Mouse (Mus musculus) heart, embryonic 13.5 days (tissue): Measurements from ENCODE around the gene Kng2. TPM values are rescaled to one million over a fixed set of nuclear protein-coding genes. Genes with fewer than 3 reads are reported as not detected.
"Not testable (repeated sequence)": the region's sequence is repeated elsewhere in the genome, so short reads cannot be mapped to it uniquely, and the experiment has no call there.

Source experiments
- ATAC-seq: fragments of 200-750 bp; cut with Nextera tagmentation; 2 replicates; pipeline ENCODE4 v1.8.0; 2017; ENCODE audit warnings: moderate TSS enrichment; ENCODE audit not compliant: insufficient number of reproducible peaks, low FRiP score, low TSS enrichment; ENCODE audit errors: extremely low read depth
- H3K27ac ChIP-seq: fragments of 300-500 bp; sonication (generic); replicated peaks from 2 replicates; pipeline ENCODE4 v1.5.1; 2015; ENCODE audit warnings: moderate library complexity, mild to moderate bottlenecking, inconsistent platforms
- H3K27me3 ChIP-seq: fragments of 300-500 bp; sonication (generic); replicated peaks from 2 replicates; pipeline ENCODE4 v1.6.1; 2015; ENCODE audit warnings: mild to moderate bottlenecking, inconsistent platforms
- H3K36me3 ChIP-seq: fragments of 300-500 bp; sonication (generic); 2 replicates; pipeline ENCODE4 v1.6.1; 2015; ENCODE audit warnings: mild to moderate bottlenecking, inconsistent platforms
- H3K4me1 ChIP-seq: fragments of 300-500 bp; sonication (generic); 2 replicates; pipeline ENCODE4 v1.6.1; 2015; ENCODE audit warnings: inconsistent platforms
- H3K4me2 ChIP-seq: fragments of 300-500 bp; sonication (generic); 2 replicates; pipeline ENCODE4 v1.6.1; 2015; ENCODE audit warnings: inconsistent platforms, mild to moderate bottlenecking, moderate library complexity
- H3K4me3 ChIP-seq: fragments of 300-500 bp; sonication (generic); 2 replicates; pipeline ENCODE4 v1.5.1; 2015; ENCODE audit warnings: moderate library complexity, mild to moderate bottlenecking, inconsistent platforms
- H3K9ac ChIP-seq: fragments of 300-500 bp; sonication (generic); 2 replicates; pipeline ENCODE4 v1.6.1; 2015; ENCODE audit warnings: inconsistent platforms, mild to moderate bottlenecking, moderate library complexity
- H3K9me3 ChIP-seq: fragments of 300-500 bp; sonication (generic); 2 replicates; pipeline ENCODE4 v1.6.1; 2016; ENCODE audit warnings: inconsistent platforms
- WGBS: fragments of 180-500 bp; shearing (Covaris S2); methylation state at CpG from one replicate; pipeline ENCODE4 v1.1.7; 2015; ENCODE audit warnings: mixed read lengths; 5-methylcytosine and 5-hydroxymethylcytosine counted together
- polyA plus RNA-seq: library from polyadenylated mRNA; unstranded; fragments of >200 nt; fragmentation: Nextera tagmentation; extraction: Ambion mirVana; gene quantifications from 2 replicates; pipeline ENCODE4 v1.2.1, GENCODE M21; 2015

Gene Kng2
- polyA plus RNA-seq, 1 experiment from 2014 or later, result not detected

DNA sequence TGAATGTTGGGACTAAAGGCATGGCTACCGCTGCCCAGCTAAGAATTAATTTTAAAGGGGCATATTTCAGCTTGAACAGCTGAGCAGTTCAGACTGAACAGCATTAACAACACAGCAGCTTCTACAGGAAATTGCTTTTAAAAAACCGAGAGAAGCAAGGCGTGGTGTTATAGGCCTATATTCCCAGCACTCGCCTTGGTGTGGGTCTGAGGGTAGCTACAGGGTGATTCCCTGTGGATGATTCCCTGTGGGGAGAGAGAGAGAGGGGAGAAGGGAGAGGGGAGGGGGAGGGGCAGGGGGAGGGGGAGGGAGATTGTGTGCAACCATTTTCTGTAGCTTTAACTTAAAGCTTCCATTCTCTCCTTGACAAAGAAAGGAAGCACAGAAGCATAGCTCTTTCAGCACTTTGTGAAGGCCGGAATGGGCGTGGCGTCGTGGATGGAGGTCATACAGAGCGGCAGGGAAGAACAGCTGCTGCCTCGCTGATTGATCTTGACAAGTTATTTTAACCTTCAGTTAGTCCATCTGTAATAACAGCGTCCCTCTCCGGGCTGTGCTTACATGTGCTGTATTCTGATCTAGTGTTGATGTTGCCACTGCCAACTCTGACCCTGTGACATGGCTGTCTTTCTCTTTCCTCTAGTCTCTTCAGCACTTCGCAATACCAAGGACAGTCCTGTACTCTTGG, 73.7 kb downstream of the Kng2 start:
- H3K27me3 ChIP-seq, result no peaks in the 10 kb centered on the region
- no peak overlapping the region for H3K4me3 ChIP-seq
- H3K27ac ChIP-seq, result no peak overlapping the region
- H3K4me1 ChIP-seq, result no peaks in the 10 kb centered on the region
- H3K9ac ChIP-seq, result no peak overlapping the region
- WGBS, result 61% methylated on average over 13 of the region's 13 CpGs
- ATAC-seq, result no peak
- no peaks in the 10 kb centered on the region for H3K36me3 ChIP-seq
- H3K4me2 ChIP-seq, result no peak overlapping the region
- H3K9me3 ChIP-seq, result no peaks in the 10 kb centered on the region

DNA sequence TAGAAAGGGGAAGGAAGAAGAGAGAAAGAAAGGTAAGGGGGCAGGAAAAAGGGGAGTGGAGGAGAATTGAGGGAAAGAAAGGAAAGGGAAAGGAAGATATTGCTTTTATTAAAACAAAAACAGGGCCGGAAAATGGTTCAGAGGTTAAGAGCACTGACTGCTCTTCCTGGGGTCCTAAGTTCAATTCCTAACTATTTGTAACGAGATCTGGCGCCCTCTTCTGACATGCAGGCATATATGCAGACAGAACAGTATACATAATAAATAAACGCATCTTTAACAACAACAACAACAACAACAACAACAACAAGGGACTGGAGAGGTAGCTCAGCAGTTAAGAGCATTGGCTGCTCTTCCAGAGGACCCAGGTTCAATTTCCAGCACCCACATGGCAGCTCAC, 76.2 kb downstream of the Kng2 start:
- H3K4me3 ChIP-seq, result no peak overlapping the region
- no peaks in the 10 kb centered on the region for H3K36me3 ChIP-seq
- H3K4me1 ChIP-seq, result no peaks in the 10 kb centered on the region
- H3K27ac ChIP-seq, result no peak overlapping the region
- no peak overlapping the region for H3K4me2 ChIP-seq
- ATAC-seq, result no peak
- H3K9me3 ChIP-seq, result no peaks in the 10 kb centered on the region
- no peaks in the 10 kb centered on the region for H3K27me3 ChIP-seq
- H3K9ac ChIP-seq, result no peak overlapping the region
- WGBS, result 31% methylated on average over 4 of the region's 4 CpGs

DNA sequence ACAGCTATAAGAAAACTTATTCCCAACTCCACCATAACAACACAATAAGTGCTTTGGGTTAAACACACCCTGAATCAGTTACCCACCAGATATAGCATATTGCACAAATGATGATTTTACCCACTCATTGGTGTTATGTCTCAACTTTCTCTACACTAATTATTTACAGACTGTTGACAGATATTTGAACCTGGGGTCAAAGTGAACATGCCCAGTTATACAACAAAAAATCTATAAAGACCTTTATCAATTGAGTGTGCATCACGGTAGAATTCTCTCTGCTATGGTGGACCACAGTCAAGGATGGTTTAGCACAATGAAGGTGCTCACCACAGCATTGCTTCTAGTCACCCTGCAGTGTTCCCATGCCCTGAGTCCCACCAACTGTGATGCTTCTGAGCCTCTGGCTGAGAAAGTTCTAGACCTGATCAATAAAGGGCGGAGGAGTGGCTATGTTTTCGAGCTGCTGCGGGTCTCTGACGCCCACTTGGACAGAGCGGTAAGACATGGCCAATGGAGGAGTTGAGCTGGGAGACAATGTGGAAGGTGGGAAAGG, 78.4 kb downstream of the Kng2 start, which contains the start of gene Hrg:
Gene Hrg (plus strand): TSS at position 233 of the 556 bp plus-strand sequence.
- 92% methylated on average over 6 of the region's 6 CpGs for WGBS
- H3K36me3 ChIP-seq, result no peaks in the 10 kb centered on the region

DNA sequence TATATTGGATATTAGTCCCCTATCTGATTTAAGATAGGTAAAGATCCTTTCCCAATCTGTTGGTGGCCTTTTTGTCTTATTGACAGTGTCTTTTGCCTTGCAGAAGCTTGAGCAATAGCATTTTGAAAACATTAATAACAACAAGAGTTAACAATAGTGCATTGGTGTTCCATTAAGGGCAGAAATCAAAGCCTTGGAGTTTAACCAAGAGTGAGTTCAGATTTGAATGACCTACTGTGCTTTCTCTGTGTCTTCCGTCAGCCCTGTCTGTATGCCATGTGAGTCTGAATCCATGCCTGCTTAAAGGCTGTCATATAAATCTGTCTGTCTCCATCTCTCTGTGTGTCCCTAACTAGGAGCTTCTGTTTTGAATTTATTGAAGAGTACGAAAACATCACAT, 81.9 kb downstream of the Kng2 start:
- no peaks in the 10 kb centered on the region for H3K36me3 ChIP-seq
- no peak for ATAC-seq
- 75% methylated on average over 2 of the region's 2 CpGs for WGBS

More for the DNA sequence above, 78.4 kb downstream of the Kng2 start, which contains the start of gene Hrg:
- Histone ChIP-seq H3K27ac (no peak within 1 kb of the TSS), H3K9me3 (no peaks in the 10 kb centered on the region), H3K9ac (no peak within 1 kb of the TSS), H3K4me1 (no peaks in the 10 kb centered on the region), H3K4me3 (no peak within 1 kb of the TSS), H3K27me3 (no peaks in the 10 kb centered on the region), H3K4me2 (no peak within 1 kb of the TSS)
- no peak for ATAC-seq

DNA sequence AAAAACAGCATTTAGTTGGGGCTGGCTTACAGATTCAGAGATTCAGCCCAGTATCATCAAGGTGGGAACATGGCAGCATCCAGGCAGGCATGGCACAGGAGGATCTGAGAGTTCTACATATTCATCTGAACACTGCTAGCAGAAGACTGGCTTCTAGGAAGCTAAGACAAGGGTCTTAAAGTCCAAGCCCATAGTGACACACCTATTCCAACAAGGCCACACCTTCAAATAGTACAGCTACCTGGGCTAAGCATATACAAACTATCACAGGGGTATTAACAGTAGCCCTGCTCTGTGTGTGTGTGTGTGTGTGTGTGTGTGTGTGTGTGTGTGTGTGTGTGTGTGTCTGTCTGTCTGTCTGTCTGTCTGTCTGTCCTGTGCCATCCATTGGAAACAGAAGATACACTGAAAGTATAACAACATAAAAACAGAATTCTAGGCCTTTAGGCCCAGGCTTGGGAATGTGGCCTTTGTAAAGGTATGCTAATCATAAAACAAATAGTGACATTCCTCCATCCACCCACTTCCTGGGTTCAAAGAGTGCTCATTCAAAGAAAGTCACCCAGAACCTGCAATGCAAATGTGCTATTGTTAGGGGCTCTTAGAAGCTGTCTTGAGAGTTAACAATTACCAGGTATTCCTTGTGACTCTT, 87.3 kb downstream of the Kng2 start:
- not testable (repeated sequence) for H3K4me1 ChIP-seq, H3K9me3 ChIP-seq, H3K9ac ChIP-seq, H3K36me3 ChIP-seq, H3K27me3 ChIP-seq, H3K27ac ChIP-seq, H3K4me2 ChIP-seq, ATAC-seq, H3K4me3 ChIP-seq

More for the DNA sequence above, 81.9 kb downstream of the Kng2 start:
- no peak overlapping the region for H3K27ac ChIP-seq
- H3K4me2 ChIP-seq, result no peak overlapping the region
- no peaks in the 10 kb centered on the region for H3K4me1 ChIP-seq
- H3K4me3 ChIP-seq, result no peak overlapping the region
- no peaks in the 10 kb centered on the region for H3K9me3 ChIP-seq
- no peak overlapping the region for H3K9ac ChIP-seq
- no peaks in the 10 kb centered on the region for H3K27me3 ChIP-seq

DNA sequence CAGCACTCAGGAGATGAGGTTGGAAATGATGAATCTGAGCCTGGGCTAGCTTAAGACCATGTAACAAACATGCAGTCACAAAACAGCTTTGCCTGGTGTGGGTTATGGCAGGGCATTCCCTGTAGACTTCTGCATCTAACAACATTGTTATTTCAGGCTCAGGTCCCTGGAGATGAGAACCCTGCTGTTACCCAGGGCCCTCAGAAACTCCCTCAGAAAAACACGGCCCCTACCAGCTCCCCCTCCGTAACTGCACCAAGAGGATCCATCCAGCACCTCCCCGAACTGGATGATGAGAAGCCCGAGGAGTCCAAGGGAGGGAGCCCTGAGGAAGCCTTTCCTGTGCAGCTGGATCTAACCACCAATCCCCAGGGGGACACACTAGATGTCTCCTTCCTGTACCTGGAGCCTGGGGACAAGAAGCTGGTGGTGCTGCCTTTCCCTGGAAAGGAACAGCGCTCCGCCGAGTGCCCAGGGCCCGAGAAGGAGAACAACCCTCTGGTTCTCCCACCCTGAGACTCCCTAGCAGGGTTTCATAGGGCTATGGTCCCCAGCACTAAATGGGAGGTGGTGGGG, 90.1 kb downstream of the Kng2 start:
- Histone ChIP-seq H3K4me3 (no peak overlapping the region), H3K36me3 (no peaks in the 10 kb centered on the region), H3K4me1 (no peaks in the 10 kb centered on the region), H3K9ac (no peak overlapping the region), H3K9me3 (peaks cover 4% of the 10 kb centered on the region; the same call in 1 of the 2 replicates), H3K27me3 (no peaks in the 10 kb centered on the region), H3K27ac (no peak overlapping the region), H3K4me2 (no peak overlapping the region)
- no peak for ATAC-seq
- WGBS, result 62% methylated on average over 8 of the region's 8 CpGs

DNA sequence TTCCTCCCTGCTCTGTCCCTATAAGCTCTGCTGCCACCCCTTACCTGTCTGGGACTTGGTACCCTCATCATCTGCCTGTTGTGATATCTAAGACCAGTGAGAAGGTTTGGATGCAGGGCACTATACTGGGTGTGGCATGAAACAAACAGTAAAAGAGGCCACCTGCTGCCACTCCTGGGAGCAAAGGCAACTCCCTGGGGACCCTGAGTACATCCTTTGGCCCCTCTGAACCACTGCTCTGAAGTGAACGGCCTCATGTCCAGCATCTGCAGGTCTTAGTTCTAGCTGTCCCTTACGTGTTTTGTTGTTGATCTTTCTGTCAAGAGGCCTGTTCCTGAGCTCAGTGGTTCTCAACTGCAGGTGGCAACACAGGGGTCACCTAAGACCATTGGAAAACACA, 90.7 kb downstream of the Kng2 start:
- H3K27me3 ChIP-seq, result no peaks in the 10 kb centered on the region
- H3K4me1 ChIP-seq, result no peaks in the 10 kb centered on the region
- H3K9me3 ChIP-seq, result peaks cover 4% of the 10 kb centered on the region; the same call in 1 of the 2 replicates
- no peak overlapping the region for H3K9ac ChIP-seq
- no peak overlapping the region for H3K4me3 ChIP-seq
- H3K36me3 ChIP-seq, result no peaks in the 10 kb centered on the region
- 74% methylated on average over 2 of the region's 2 CpGs for WGBS
- no peak overlapping the region for H3K4me2 ChIP-seq
- no peak overlapping the region for H3K27ac ChIP-seq
- no peak for ATAC-seq

DNA sequence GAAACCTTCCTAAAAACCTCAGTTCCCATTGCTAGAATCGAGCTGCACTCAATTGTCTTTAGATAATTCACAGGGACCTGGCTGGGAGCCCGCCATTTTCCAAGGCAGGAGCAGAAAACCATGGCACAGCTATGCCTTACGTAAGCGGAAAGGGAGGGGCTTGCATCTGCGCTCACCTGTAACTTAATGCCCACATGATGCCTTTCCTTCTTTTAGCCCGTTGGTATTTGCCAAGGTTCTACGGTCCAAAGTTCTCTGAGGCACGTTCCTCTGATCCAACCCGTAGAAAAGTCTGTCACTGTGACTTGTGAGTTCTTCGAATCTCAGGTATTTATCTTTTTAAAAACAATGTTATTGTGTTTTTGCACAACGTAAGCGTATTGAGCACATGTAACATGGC, 91.7 kb downstream of the Kng2 start:
- Histone ChIP-seq H3K4me3 (no peak overlapping the region), H3K4me2 (no peak overlapping the region), H3K9ac (no peak overlapping the region), H3K36me3 (no peaks in the 10 kb centered on the region), H3K9me3 (peaks cover 4% of the 10 kb centered on the region; the same call in 1 of the 2 replicates), H3K27me3 (no peaks in the 10 kb centered on the region), H3K27ac (no peak overlapping the region), H3K4me1 (no peaks in the 10 kb centered on the region)
- 80% methylated on average over 12 of the region's 12 CpGs for WGBS
- no peak for ATAC-seq

Other genes starting within 250 kb of the Kng2 start
- not detected in 2 replicates for gene Crygs, start 217.9 kb downstream of the Kng2 start, polyA plus RNA-seq
- gene Tbccd1, start 171.8 kb downstream of the Kng2 start, polyA plus RNA-seq, result 18.3 and 19.2 TPM in 2 replicates
- gene Dnajb11, start 171.6 kb downstream of the Kng2 start, polyA plus RNA-seq, result 96.7 and 115 TPM in 2 replicates
- gene Ahsg, start 138.2 kb downstream of the Kng2 start, polyA plus RNA-seq, result 4.3 and 13.4 TPM in 2 replicates
- gene Fetub, start 111.1 kb downstream of the Kng2 start, polyA plus RNA-seq, result 0.10 TPM in 1 of 2 replicates, not detected in the other
- not detected in 2 replicates for gene Hrg, start 78.4 kb downstream of the Kng2 start, polyA plus RNA-seq
- 0.94 and 8.3 TPM in 2 replicates for gene Kng1, start 28.4 kb upstream of the Kng2 start, polyA plus RNA-seq
- gene Eif4a2, start 78.0 kb upstream of the Kng2 start, polyA plus RNA-seq, result 147 and 163 TPM in 2 replicates
- gene Rfc4, start 98.3 kb upstream of the Kng2 start, polyA plus RNA-seq, result 93.0 and 96.8 TPM in 2 replicates
- 0.15 TPM in 1 of 2 replicates, not detected in the other for gene Adipoq, start 117.1 kb upstream of the Kng2 start, polyA plus RNA-seq
- 15.9 and 18.1 TPM in 2 replicates for gene St6gal1, start 195.3 kb upstream of the Kng2 start, polyA plus RNA-seq